Mouse (Mus musculus) T-helper 2 cell (primary cell): ENCODE results near the gene Lrrn3.

Source experiments
- in situ Hi-C: fragments of 300-600 bp; cut with MboI, MseI; formaldehyde crosslinking; loops from one replicate; pipeline ENCODE4 v1.15.1; 2025; ENCODE audit warnings: high pct_unique_total_duplicates

Gene Lrrn3

DNA sequence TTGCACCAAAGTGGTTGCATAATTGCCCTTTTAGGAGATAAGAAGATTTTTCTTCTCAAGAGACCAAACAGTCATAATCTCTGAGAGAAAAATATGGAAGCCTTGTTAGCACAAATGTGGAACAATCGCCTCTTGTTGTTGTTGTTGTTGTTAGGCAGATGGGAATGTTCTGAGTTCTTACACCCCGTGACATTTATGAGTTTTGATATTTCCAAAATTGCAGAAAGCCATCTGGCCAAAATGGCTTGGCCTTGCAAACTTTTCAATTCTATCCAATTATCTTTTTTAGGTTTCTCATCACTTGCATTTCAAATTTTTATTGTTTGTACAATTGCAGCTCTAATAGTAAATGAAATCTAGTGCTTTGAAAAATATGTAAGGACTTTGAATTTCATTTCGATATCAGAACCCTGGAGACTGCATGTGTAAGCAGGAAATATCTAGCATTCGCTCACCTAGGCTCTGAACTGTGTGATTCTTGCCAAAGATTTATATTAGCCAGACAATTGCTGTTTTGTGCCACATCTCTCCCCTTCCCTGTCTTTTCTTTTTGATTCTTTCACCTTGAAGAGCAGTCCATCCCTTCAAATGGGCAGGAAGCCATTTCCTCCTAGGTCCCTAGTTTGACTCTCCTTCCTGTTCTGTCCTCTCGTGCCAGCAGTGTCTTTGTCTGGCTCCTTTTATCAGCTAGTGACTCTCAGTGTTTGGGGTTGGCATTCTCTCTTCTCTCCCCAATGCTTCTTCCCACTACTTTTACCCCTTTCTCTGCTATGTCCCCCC, 49.8 kb downstream of the Lrrn3 start:
- in situ Hi-C loops = no loop called here

DNA sequence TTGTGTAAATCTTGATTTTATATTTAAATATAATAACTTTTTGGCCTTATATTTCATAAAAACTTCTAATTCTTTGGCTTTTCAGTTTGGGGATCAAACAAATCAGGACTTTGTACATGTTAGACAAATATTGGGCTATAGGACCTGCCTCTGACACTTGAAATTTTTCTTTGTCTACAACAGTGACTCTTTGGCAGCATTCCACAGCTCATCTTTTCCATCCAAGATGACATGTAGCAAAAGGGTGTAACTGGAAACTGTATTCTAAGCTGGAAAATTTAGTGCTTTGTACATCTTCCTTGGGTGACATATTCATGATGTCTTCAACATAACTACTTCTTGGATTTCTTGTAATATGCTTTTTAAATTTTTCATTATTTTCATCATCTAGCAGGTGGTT, 57.4 kb downstream of the Lrrn3 start:
- in situ Hi-C loops = no loop called here

DNA sequence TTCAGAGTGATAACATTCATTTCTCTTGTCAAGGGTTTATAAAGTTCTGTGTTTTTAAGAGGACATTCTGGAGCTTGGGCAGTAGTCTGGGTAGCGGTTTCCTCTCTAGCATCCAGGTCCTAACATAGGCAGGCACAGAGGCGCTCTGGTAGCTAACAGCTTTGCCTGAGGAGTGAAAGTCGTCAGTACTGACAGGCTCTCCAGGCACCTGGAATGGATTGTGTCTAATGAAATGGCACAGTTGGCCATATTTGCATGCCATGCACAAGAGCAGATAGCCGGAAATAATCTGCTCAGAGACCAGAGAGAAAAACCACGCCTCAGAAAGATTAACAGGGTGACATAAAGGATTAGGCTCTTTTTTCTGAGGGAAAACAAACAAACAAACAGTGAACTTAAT, 58.8 kb downstream of the Lrrn3 start:
- in situ Hi-C loops = no loop called here

DNA sequence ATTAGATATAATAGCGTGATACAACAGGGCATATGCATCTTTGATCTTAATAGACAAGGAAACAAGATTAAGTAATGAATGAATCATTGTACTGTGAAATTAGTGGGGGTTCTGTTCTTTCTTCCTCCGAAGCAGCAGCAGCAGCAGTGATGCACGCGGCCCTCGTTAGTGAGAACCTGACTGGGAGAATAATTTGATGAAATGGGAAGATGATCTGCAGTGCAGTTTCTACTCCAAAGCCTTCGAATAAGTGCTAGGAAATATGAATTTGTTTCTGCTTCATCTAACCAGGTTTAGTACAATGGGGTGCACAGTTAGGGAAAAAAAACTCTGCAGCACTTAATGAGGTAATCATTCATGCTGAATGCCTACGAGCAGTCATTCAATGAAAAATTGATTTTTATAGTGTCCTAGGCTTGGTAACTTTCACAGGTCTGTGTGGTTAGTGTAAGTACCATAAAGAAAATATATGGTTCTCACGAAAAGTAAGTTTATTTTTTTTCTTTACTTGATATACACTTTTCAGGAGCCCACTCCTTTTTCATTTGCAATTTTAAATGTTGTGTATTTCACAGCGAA, 61.0 kb downstream of the Lrrn3 start:
- in situ Hi-C loops = no loop called here

DNA sequence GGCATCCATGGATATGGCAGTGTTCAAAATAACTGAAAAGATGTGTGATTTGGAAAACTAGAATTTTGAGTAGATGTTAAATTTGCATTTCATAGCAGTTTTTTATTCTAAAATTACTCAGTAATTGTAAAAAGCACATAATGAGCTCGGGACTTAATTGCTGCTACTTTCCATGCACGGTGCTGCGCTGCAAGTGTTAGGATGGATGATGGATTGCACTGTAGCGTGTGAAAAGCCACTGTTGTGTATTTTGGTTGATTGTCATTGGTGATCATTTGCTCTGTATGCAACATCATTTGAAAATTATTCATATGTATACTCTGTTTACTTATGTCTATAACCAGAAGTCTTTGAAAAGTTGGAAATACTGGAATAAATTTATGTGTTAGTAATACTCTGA, 68.3 kb downstream of the Lrrn3 start:
- in situ Hi-C loops = no loop called here

DNA sequence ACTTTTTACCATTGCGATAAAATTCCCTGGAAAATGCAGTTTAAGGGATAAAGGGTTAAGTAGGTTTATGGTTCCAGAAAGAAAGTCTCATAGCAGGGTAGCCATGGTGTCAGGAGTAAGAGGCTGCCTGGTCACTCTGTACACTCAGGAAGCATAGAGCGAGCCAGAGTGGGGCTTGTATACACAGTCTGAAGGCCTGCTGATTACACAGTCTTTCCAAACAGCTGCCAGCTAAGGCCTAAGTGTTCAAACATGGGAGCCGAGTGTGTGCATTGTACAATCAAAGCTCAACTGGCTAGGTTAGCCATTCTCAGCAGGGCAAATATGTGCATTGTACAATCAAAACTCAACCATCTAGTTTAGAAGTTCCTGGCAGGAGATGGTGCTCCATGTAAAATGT, 69.1 kb downstream of the Lrrn3 start:
- in situ Hi-C loops = no loop called here

DNA sequence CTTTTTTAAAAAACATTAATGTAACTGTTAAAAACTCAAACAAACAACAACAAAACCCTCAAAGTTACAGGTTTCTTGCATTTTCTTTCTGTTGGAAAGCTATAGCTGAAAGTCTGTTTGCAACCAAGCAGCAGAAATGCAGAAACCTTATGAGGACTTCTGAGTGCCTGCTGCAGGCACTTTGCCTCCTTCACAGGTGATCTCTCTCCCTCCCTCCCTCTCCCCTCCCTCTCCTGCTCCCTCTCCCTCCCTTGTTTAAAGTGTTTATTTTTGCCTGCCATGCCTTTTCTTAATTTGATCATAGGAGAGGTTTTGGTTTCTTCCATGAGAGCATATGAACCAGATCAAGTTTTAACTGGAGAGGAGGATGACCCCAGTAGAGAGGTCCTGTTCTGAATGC, 69.6 kb downstream of the Lrrn3 start:
- in situ Hi-C loops = no loop called here

DNA sequence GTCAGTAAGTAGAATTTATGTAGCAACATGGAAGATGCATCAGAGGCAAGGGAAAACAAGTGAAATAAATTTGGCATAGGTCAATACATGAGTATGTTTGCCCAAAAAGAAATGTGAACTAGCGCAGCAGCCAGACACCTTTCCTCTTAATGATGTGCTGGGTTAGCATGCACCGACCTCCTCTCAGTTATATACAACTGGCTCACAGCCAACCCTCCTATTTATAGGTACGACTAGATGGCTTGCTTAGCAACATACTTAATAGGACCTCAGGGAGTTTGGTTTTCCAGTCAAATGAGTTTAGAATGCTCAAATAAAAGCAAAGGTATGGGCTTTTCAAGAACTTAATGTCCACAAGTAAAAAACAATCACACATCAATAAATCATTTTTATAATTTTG, 76.8 kb downstream of the Lrrn3 start:
- in situ Hi-C loops = no loop called here

DNA sequence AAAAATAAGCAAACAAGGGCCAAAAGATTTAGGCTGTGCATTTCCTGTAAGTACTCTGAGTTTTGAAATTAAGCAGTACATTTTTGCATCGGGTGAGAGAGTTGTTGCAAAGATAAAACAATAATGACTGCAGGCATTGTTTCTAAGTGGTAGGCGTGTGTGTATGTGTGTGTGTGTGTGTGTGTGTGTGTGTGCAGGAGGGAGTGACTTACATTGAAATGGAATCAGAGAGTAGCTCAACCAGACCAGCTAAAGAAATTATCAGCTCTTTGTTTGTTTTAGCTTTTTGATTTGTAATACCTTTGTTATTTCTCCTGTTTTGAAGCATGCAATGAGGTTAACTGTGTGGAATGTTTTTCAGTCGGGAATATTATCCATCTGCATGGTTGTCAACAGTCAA, 84.3 kb downstream of the Lrrn3 start:
- in situ Hi-C loops = no loop called here
